Mouse (Mus musculus): Measurements from ENCODE around the gene Zmynd15.
A peak's percentile ranks its signal among the peaks of the same experiment; 100 is the strongest.

GRCm38 (mm10) chr11:70512709-70513342 lies 53.6 kb downstream of the Zmynd15 start:
- TF ChIP-seq RAD21 (IDR thresholded peaks at IDR 0.05; ENCODE audit: low read depth, low read length) (no peak), CTCF (IDR thresholded peaks at IDR 0.05 in 2 of 3, conservative IDR thresholded peaks at IDR 0.05 in 1 of 3; ENCODE audit: control insufficient read depth in 1 of 3, insufficient read depth in 1 of 3, low read depth in 2 of 3, low read length in 3 of 3, poor library complexity in 1 of 3, severe bottlenecking in 1 of 3) (no peak), ZMIZ1 (IDR thresholded peaks at IDR 0.05; ENCODE audit: low read depth, low read length) (no peak), SIN3A (IDR thresholded peaks at IDR 0.05; ENCODE audit: low read length) (peak; percentile 70), EP300 (IDR thresholded peaks at IDR 0.05; ENCODE audit: low read depth in 1 of 2, low read length in 2 of 2) (peak; percentile 88), POLR2A (IDR thresholded peaks at IDR 0.05; ENCODE audit: control insufficient read depth in 1 of 2, insufficient read depth in 1 of 2, low read depth in 1 of 2, low read length in 2 of 2, poor library complexity in 1 of 2) (no peak), MAFK (IDR thresholded peaks at IDR 0.05; ENCODE audit: borderline replicate concordance, low read depth, low read length) (no peak), POLR2AphosphoS5 (IDR thresholded peaks at IDR 0.05; ENCODE audit: borderline replicate concordance, low read depth, low read length) (no peak), CHD1 (IDR thresholded peaks at IDR 0.05; ENCODE audit: low read depth, low read length) (no peak), UBTF (IDR thresholded peaks at IDR 0.05; ENCODE audit: borderline replicate concordance, insufficient read depth, low read depth, low read length) (no peak), ZC3H11A (IDR thresholded peaks at IDR 0.05; ENCODE audit: low read depth, low read length) (peak; percentile 4; the same call in 1 of the 2 replicates), MAX (IDR thresholded peaks at IDR 0.05; ENCODE audit: low read length) (no peak; the same call in 1 of the 2 replicates), GABPA (IDR thresholded peaks at IDR 0.05; ENCODE audit: low read depth, low read length) (no peak)
